Mouse (Mus musculus) midbrain, embryonic 11.5 days (tissue): ENCODE data around the gene Cdk4. TPM values are rescaled to one million over a fixed set of nuclear protein-coding genes. Genes with fewer than 3 reads are reported as not detected.

Experiments used
- ATAC-seq: fragments of 200-750 bp; cut with Nextera tagmentation; 2 replicates; pipeline ENCODE4 v1.8.0; 2017; ENCODE audit warnings: moderate TSS enrichment, moderate library complexity; ENCODE audit not compliant: low FRiP score
- DNase-seq: peaks from one replicate; pipeline ENCODE4 v3.0.0; 2015; ENCODE audit warnings: low spot score; ENCODE audit errors: missing footprints
- H3K27ac ChIP-seq: fragments of 300-500 bp; sonication (generic); 2 replicates; pipeline ENCODE4 v1.5.1; 2014; ENCODE audit warnings: low read depth, low read length
- H3K27me3 ChIP-seq: fragments of 300-500 bp; sonication (generic); 2 replicates; pipeline ENCODE4 v1.6.1; 2014; ENCODE audit warnings: mild to moderate bottlenecking, low read length, moderate library complexity, mixed read lengths; ENCODE audit not compliant: control insufficient read depth, insufficient read depth
- H3K36me3 ChIP-seq: fragments of 300-500 bp; sonication (generic); 2 replicates; pipeline ENCODE4 v1.6.1; 2014; ENCODE audit warnings: mild to moderate bottlenecking, low read length, moderate library complexity, mixed read lengths; ENCODE audit not compliant: control insufficient read depth, insufficient read depth
- H3K4me1 ChIP-seq: fragments of 300-500 bp; sonication (generic); 2 replicates; pipeline ENCODE4 v1.6.1; 2014; ENCODE audit warnings: low read length; ENCODE audit not compliant: control insufficient read depth, insufficient read depth
- H3K4me2 ChIP-seq: fragments of 300-500 bp; sonication (generic); 2 replicates; pipeline ENCODE4 v1.6.1; 2014; ENCODE audit warnings: mild to moderate bottlenecking, moderate library complexity
- H3K4me3 ChIP-seq: fragments of 300-500 bp; sonication (generic); 2 replicates; pipeline ENCODE4 v1.5.1; 2014; ENCODE audit warnings: low read depth, low read length
- H3K9ac ChIP-seq: fragments of 300-500 bp; sonication (generic); 2 replicates; pipeline ENCODE4 v1.6.1; 2014; ENCODE audit warnings: low read length
- H3K9me3 ChIP-seq: fragments of 300-500 bp; sonication (generic); 2 replicates; pipeline ENCODE4 v1.6.1; 2016; ENCODE audit warnings: low read length; ENCODE audit not compliant: control insufficient read depth
- WGBS: fragments of 180-500 bp; shearing (Covaris S2); extraction: QIAGEN DNeasy Blood & Tissue Kit; methylation state at CpG from one replicate; pipeline ENCODE4 v1.1.7; 2014; 5-methylcytosine and 5-hydroxymethylcytosine counted together
- polyA plus RNA-seq: library from polyadenylated mRNA; unstranded; fragments of >200 nt; fragmentation: Nextera tagmentation; extraction: Ambion mirVana; gene quantifications from 2 replicates; pipeline ENCODE4 v1.2.1, GENCODE M21; 2014

Cdk4 gene
- polyA plus RNA-seq, 1 experiment from 2014 or later, result 2,848 TPM

DNA sequence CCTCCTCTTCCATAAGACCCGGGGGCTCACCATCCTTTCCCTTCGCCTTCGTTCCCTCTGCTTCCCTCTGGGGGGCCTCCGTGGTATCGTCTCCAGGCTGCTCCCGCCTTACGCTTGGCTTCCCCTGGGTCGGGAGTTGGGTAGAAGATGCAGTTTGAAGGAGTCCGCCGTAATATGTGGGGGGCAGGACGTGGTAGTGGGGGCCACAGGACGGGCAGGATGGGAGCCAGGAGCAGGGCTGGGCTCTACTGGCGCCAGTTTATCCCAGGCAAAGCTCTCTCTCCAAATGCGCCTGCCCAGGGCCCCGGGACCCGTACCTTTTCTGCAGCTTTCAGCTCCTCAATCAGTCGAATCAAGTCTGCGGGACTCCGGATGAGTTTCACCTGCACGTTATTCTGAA is 35.2 kb downstream of the Cdk4 start:
- Histone ChIP-seq H3K27me3 (no peaks in the 10 kb centered on the region), H3K4me1 (no peaks in the 10 kb centered on the region), H3K4me3 (no peak overlapping the region), H3K36me3 (no peaks in the 10 kb centered on the region; the same call in 1 of the 2 replicates), H3K9me3 (no peaks in the 10 kb centered on the region), H3K27ac (no peak overlapping the region), H3K4me2 (no peak overlapping the region), H3K9ac (no peak overlapping the region)
- no peak for ATAC-seq
- no peak for DNase-seq
- 78% methylated on average over 20 of the region's 20 CpGs for WGBS

DNA sequence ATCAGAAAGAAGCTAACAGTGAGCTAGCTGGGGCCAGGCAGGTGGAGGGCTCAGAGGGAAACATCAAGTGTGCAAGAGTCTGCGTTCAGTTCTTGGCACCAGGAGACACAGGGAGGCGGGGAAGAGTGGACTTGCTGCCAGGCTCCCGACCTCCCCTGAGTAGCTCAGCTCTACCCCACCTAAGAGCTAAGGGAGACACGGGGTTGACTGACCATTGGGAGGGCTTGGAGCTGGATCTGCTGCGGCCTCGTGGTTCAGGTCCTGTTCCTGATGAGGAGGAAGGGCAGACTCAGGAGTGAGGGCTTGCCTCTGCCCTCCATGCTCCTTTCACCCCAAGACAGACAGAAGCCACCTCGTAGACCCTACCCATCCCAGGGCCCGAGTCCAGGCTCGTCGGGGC is 35.9 kb downstream of the Cdk4 start:
- no peaks in the 10 kb centered on the region for H3K4me1 ChIP-seq
- ATAC-seq (no peak), DNase-seq (no peak)
- H3K36me3 ChIP-seq, result no peaks in the 10 kb centered on the region; the same call in 1 of the 2 replicates
- H3K4me3 ChIP-seq, result no peak overlapping the region
- H3K9me3 ChIP-seq, result no peaks in the 10 kb centered on the region
- H3K27me3 ChIP-seq, result no peaks in the 10 kb centered on the region
- no peak overlapping the region for H3K4me2 ChIP-seq
- WGBS, result 94% methylated on average over 10 of the region's 10 CpGs
- no peak overlapping the region for H3K9ac ChIP-seq
- no peak overlapping the region for H3K27ac ChIP-seq

DNA sequence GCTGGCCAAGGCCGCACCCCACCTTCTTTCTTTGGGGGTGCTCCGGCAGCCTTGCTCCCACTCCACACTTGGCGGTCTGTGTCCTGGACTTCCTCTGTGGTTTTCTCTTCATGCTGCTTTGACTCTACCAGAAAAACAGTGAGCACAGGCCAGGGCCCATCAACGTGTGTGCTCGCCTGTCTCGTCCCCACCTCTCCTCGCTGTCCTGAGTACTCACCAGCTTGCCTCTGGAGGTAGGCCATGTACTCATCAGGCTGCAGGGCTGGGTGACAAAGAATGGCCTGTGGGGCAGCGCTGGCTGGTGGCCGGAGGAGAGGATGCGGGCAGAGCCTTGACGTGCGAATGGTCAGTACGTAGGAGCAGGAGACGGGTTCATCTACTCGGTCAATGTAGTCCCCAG is 36.5 kb downstream of the Cdk4 start:
- no peaks in the 10 kb centered on the region for H3K27me3 ChIP-seq
- no peak for ATAC-seq
- H3K4me2 ChIP-seq, result no peak overlapping the region
- no peak overlapping the region for H3K27ac ChIP-seq
- WGBS, result 92% methylated on average over 15 of the region's 15 CpGs
- no peaks in the 10 kb centered on the region; the same call in 1 of the 2 replicates for H3K36me3 ChIP-seq
- DNase-seq, result no peak
- H3K9me3 ChIP-seq, result no peaks in the 10 kb centered on the region
- no peaks in the 10 kb centered on the region for H3K4me1 ChIP-seq
- no peak overlapping the region for H3K4me3 ChIP-seq
- H3K9ac ChIP-seq, result no peak overlapping the region

DNA sequence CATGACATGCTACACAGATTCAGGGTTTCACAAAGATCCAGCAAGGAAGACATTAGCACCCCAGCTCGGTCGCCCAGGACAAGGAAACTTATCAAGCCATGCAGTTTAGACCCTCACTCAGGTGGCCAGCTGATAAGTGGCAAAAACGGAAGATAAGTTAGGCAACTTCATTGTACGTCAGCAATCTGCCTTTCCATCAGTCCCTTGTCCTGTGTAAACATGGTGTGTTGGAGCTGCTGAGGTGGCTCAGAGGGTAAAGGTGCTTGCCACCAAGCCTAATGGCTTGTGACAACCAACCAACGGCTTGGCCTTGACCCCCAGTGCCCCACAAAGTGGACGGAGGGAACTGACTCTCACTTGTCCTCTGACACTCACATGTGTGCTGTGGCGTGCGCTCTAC is 37.1 kb downstream of the Cdk4 start:
- Histone ChIP-seq H3K4me3 (no peak overlapping the region), H3K36me3 (no peaks in the 10 kb centered on the region; the same call in 1 of the 2 replicates), H3K4me2 (no peak overlapping the region)

GRCm38 (mm10) chr10:127101151-127101550 is 37.8 kb downstream of the Cdk4 start:
- Histone ChIP-seq H3K9ac (no peak overlapping the region), H3K27me3 (no peaks in the 10 kb centered on the region), H3K9me3 (no peaks in the 10 kb centered on the region), H3K4me3 (no peak overlapping the region), H3K36me3 (no peaks in the 10 kb centered on the region; the same call in 1 of the 2 replicates), H3K4me2 (no peak overlapping the region), H3K4me1 (no peaks in the 10 kb centered on the region), H3K27ac (no peak overlapping the region)
- 88% methylated on average over 6 of the region's 6 CpGs for WGBS
- DNase-seq (no peak), ATAC-seq (no peak)

More for the DNA sequence above, 37.1 kb downstream of the Cdk4 start:
- Histone ChIP-seq H3K27me3 (no peaks in the 10 kb centered on the region), H3K9me3 (no peaks in the 10 kb centered on the region), H3K27ac (no peak overlapping the region), H3K4me1 (no peaks in the 10 kb centered on the region), H3K9ac (no peak overlapping the region)
- 90% methylated on average over 8 of the region's 8 CpGs for WGBS
- DNase-seq, result no peak
- no peak for ATAC-seq

- Histone ChIP-seq H3K9ac (no peak overlapping the region), H3K27ac (no peak overlapping the region), H3K4me3 (no peak overlapping the region), H3K4me1 (no peaks in the 10 kb centered on the region), H3K27me3 (no peaks in the 10 kb centered on the region), H3K9me3 (no peaks in the 10 kb centered on the region), H3K4me2 (no peak overlapping the region), H3K36me3 (no peaks in the 10 kb centered on the region)
- no peak for ATAC-seq
- 84% methylated on average over 7 of the region's 7 CpGs for WGBS
- DNase-seq, result peak; percentile 41
Measured at GRCm38 (mm10) chr10:127103631-127104030, 40.3 kb downstream of the Cdk4 start.

GRCm38 (mm10) chr10:127107563-127108261 is 44.4 kb downstream of the Cdk4 start:
- no peaks in the 10 kb centered on the region for H3K27me3 ChIP-seq
- no peaks in the 10 kb centered on the region for H3K4me1 ChIP-seq
- ATAC-seq (no peak), DNase-seq (no peak)
- no peak overlapping the region for H3K4me2 ChIP-seq
- no peak overlapping the region for H3K9ac ChIP-seq
- no peaks in the 10 kb centered on the region for H3K9me3 ChIP-seq
- no peak overlapping the region for H3K4me3 ChIP-seq
- no peaks in the 10 kb centered on the region for H3K36me3 ChIP-seq
- 90% methylated on average over 16 of the region's 16 CpGs for WGBS
- no peak overlapping the region for H3K27ac ChIP-seq

GRCm38 (mm10) chr10:127108262-127108583 is 44.9 kb downstream of the Cdk4 start:
- no peak for DNase-seq
- H3K36me3 ChIP-seq, result no peaks in the 10 kb centered on the region
- H3K4me3 ChIP-seq, result no peak overlapping the region
- H3K9ac ChIP-seq, result no peak overlapping the region
- no peaks in the 10 kb centered on the region for H3K4me1 ChIP-seq
- H3K27ac ChIP-seq, result no peak overlapping the region
- H3K27me3 ChIP-seq, result no peaks in the 10 kb centered on the region
- WGBS, result 85% methylated on average over 3 of the region's 3 CpGs
- no peak for ATAC-seq
- no peak overlapping the region for H3K4me2 ChIP-seq
- no peaks in the 10 kb centered on the region for H3K9me3 ChIP-seq

DNA sequence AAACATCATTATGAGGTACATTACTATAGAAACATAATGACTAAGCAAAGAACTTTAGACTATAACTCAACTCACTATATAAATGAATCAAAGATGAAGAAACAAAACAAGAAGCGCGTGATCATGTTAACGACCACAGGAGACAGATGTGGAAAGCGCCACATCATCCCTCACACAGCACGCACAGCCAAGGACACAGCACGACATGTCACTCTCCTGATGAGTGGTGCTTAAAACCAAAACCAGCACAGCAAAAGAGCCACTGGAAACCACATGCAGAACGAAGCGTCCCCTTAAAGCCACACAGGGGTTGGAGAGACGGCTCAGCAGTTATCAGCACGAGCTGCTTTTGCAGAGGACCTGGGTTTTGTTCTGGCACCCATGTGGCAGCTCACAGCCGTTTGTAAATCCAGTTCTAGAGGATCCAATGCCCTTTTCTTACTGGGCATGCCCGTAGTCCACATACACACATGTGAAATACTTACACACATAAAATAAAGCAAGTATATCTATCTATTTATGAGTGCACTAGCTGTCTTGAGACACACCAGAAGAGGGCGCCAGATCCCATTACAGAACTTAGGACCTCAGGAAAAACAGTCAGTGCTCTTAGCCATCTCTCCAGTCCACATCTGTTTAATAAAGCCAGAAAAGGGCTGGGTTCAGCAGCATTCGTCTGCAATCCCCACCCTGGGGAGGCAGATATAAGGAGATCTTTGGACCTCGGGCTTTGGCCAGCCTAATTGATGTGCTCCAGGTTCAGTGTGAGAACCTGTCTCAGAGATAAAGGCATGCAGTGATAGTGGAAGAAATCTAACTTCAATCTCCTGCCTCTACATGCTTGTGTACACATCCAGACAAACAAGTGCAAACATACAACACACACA is 47.9 kb downstream of the Cdk4 start:
- whole genome bisulfite sequencing, result 91% methylated on average over 15 of the region's 15 CpGs
- ATAC-seq (no peak), DNase-seq (peak; percentile 64)
- H3K36me3 ChIP-seq, result 0 out of 2 replicates have a peak, but pooled peaks cover 2% of the 10 kb centered on the region
- no peak overlapping the region for H3K27ac ChIP-seq
- H3K27me3 ChIP-seq, result no peaks in the 10 kb centered on the region
- H3K4me3 ChIP-seq, result no peak overlapping the region
- no peak overlapping the region for H3K4me2 ChIP-seq
- no peaks in the 10 kb centered on the region for H3K9me3 ChIP-seq
- H3K9ac ChIP-seq, result no peak overlapping the region
- no peaks in the 10 kb centered on the region for H3K4me1 ChIP-seq
